Mouse (Mus musculus): ENCODE measurements around the gene Mtmr2. TPM values are rescaled to one million over a fixed set of nuclear protein-coding genes. Genes with fewer than 3 reads are reported as not detected.
"Not testable (repeated sequence)": the region's sequence is repeated elsewhere in the genome, so short reads cannot be mapped to it uniquely, and the experiment has no call there.

The Mtmr2 gene
- 10 to 100 TPM; 27.8 to 31.5 TPM for polyA plus RNA-seq (2017; shearing (Covaris generic))

DNA sequence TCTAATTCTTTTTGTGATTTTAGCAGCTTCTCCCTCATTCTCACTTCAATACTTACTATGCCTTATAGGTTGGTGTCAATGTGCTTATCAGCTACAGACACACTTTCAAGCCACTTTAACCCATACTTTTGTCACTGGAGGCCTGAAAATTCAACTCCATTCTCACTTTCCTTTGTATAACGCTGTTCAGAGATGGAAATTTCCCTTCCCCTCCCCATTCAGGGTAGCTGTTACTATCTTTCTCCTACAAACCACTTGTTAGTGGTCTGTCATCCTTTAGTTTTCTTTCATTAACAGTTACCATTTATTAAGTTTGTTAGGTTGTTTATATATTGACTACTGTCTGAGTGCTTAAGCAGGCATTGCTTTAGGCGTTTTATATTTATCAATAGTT is at the start of gene Mtmr2:
TSS of gene Mtmr2 (plus strand) at position 7 of the 394 bp plus-strand sequence.
- ATAC-seq: no peak

DNA sequence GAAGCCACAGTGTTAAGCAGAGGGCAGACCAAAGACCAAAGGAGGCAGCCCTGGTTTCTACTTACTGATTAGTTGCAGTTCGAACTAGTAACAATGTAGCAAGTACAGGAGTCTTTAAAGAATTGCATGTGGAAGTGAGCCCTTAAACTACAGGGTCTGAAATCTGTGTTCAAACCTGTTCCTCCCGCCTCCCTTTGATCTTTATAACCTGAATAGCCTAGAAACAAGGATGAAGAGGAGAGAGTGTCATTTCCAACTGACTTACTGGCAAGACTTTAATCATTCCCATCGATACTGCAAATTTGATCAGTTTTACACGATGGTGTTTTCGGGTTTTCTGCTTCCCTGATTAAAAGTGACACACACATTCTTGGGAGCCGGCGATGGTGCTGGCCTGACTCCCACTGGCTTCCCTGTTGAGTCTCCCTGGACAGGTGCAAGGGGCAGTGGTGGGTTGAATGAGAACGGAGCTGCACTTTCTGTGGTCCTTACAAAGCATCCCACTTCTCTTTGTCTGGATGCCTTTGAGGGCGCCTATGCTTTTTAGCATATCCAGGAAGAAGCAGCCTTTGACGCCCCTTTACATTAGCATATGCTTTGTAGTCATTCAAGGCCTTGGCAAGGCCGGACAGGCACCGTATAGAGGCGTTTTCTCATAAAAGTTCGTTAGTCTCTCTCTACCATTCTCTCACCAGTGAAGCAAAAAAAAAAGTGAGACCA is 49.0 kb upstream of the Mtmr2 start:
- no peak for ATAC-seq

DNA sequence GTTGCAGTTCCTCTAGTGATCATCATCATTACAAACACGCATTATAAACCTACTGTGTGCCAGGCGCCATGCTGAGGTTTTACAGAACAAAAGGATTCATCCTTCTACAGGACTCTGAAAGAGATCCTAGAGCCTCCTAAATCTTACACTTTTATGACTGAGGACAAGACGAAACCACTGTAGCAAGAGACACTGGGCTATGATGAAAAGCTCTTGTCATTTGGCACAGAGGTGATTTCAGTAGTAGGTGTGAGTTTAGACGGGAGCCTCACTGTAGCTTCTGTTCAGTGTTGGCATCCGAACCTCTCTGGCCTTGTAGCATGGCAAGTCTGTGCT is 48.5 kb upstream of the Mtmr2 start:
- no peak for ATAC-seq

- ATAC-seq: peak; percentile 98
Measured at GRCm38 (mm10) chr9:13701773-13702172, 46.4 kb upstream of the Mtmr2 start.

GRCm38 (mm10) chr9:13703100-13703499 is 45.1 kb upstream of the Mtmr2 start:
- ATAC-seq: no peak

DNA sequence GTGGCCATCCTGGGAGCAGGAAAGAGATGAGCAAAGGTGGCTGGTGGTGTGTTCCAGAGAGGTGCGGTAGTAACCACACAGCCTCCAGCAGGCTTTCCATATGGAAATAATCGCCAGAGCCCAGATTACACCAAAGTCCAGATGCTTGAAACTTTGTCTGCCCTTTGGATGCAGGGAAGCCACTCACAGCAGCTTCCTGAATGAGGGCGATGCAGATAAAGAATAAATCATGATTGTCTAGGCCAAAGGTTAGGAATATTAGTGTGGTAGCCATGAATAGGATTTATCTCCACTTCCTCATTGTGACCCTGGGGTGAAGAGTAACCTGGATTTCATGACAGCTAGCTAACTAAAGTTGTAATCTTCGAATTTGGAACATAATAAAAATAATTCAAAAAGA is 43.3 kb upstream of the Mtmr2 start:
- no peak for ATAC-seq

DNA sequence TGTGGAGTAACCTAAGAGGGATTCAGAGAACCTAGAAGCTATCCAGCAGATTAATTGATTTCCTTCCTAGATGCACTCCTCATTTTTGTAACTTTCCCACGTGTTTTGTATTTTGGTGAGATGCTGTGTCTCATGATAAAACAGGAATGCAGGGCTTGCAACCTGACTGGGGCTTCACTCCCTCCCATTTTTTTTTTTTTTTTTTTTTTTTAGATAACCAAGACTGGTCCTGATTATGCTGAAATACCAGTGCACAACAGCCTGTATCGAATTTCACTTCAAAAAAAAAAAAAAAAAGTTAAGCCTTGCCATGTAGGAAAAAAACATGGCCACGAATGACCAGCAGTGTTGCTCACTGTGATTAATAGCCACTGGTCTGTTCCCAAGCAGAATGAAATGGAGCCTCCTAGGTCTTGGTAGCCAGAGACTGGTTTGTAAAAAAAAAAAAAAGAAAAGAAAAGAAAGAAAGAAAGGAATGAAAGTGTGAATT is 41.1 kb upstream of the Mtmr2 start:
- no peak for ATAC-seq

DNA sequence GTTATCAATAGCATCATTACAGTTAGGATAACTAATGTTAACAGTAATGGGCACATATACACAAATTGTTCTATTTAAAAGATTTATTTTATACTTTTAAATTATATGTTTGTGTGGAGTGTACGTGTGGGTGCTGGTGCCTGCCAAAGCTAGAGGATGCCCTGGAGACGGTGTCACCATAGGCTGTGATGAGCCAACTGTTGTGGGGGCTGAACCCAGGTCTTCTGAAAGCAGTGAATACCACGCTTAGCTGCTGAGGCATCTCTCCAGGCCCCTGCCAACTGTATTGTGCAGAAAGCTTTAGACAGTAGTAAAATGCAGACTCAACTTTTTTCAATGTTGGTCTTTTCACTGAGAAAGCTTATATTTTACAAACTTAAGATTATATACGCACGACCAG is 38.8 kb upstream of the Mtmr2 start:
- ATAC-seq: no peak

DNA sequence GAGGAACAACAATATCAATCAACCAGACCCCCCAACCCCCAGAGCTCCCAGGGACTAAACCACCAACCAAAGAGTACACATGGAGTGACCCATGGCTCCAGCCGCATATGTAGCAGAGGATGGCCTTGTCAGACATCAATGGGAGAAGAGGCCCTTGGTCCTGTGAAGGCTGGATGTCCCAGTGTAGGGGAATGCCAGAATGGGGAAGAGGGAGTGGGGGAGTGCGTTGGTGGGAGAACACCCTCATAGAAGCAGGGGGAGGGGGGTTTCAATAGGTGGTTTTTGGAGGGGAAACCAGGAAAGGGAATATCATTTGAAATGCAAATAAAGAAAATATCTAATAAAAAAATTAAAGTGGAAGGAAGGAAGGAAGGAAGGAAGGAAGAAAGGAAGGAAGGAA is 32.3 kb upstream of the Mtmr2 start:
- not testable (repeated sequence) for ATAC-seq

GRCm38 (mm10) chr9:13716316-13717099 is 31.7 kb upstream of the Mtmr2 start:
- ATAC-seq: peak; percentile 85

GRCm38 (mm10) chr9:13748798-13749674 is 826 bp downstream of the Mtmr2 start:
- ATAC-seq: peak; percentile 94

- no peak for ATAC-seq
Measured at GRCm38 (mm10) chr9:13749675-13749998, 1.4 kb downstream of the Mtmr2 start.

DNA sequence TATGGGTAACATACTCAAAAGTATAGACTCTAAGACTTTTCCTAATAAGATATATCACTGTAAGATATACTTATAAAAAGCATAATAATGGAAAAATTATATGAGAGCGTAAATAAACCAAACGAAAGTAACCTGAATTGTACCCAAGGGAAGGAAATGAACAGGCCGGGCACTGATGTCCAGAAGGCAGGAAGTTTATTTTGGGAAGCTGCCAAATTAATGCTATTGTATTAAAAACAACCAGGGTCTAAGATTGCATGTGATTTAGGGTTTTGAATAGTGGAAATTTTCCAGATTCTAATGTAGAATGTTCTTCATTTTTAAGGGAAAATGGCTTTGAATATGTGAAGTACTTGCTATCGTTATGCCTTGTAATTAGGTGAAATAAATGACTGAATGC is 4.3 kb downstream of the Mtmr2 start:
- no peak for ATAC-seq

DNA sequence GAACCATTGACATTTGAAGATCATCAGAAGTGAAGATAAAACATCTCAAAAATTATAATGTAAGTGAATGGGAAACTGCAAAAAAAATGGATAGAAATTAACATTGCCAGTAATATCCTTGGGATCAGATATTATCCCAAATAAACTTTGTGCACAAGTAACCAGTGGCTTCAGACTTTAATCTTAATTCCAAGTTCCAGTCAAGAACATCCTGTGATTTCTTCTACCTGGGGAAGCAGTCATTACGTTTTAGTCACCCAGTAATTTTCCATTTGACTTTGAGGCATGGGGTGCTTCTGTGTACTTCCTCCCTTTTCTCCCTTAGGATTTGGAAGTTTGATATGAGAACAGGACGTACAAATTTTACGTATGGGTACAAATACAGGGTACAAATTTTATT is 12.2 kb downstream of the Mtmr2 start:
- ATAC-seq: no peak

DNA sequence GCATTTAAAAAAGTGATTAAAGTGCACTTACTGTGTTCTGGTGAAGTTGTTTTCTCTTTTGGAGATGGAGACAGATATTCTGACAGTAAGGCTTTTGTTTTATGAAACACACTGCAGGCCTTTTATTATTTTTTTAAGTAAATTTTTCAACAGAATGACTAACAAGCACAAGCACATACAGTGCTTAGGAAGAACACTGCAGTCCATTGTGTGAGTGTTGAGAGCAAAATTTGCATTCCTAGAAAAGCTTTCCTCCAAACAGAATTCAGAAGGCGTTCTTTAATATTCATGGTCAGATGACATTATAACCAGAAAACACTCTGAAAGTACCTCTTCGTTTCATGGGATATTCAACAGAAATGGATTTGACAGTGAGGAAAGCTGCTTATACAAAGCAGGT is 17.4 kb downstream of the Mtmr2 start:
- no peak for ATAC-seq

- no peak for ATAC-seq
Measured at GRCm38 (mm10) chr9:13766570-13766969, 18.4 kb downstream of the Mtmr2 start.

DNA sequence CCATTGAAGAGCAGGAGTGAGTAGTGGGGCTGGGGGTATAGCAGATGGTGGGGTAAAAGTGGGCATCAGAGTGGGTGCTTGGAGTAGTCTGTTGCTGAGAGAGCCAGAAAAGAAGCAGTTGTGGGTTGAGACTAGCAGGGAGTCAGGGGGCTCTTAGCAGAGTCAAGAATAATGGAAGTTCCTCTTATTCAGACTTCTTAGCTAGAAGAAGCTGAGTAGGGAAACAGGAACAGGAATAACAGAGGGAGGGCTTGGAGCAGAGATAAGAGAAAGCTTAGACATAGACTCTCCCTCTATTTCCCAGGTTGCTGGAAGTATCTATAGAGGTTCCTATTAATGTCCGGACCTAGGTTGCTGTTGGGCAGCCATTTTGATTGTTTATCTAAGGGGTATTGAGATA is 26.5 kb downstream of the Mtmr2 start:
- ATAC-seq: no peak

DNA sequence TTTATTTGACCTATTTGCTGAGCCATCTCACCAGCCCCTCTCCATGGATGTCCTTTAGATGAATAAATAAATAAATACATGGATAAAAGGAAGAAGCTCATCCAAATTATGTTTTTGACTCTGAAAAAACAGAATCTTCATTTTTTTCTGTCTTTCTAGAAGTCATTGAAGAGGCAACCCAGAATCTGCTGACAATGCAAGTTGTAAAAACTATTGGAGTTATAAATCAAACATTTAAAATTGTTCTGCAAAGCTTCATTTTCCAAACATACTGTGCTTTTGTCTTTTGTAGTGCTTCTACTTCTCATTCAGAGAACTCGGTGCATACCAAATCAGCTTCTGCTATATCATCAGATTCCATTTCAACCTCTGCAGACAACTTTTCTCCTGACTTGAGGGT is 33.8 kb downstream of the Mtmr2 start:
- ATAC-seq: no peak

- not testable (repeated sequence) for ATAC-seq
Measured at GRCm38 (mm10) chr9:13790864-13791263, 42.7 kb downstream of the Mtmr2 start.

DNA sequence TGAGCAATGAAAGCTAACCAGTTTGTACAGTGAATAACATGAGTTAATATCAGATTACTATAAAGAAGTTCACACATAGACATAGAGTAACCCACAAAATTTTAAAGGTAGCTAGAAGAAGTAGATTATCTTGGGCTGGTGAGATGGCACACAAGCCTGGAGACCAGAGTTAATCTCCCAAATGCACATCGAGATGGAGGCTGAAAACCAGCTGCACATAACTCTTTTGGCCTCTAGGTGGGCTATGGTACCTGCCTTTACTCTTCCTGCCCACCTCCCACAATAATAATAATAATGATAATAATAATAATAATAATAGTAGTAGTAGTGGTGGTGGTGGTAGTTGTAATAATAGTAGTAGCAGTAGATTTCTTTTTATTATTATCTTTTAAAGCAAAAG is 46.1 kb downstream of the Mtmr2 start:
- ATAC-seq: no peak

GRCm38 (mm10) chr9:13794756-13795155 is 46.5 kb downstream of the Mtmr2 start:
- ATAC-seq: no peak

DNA sequence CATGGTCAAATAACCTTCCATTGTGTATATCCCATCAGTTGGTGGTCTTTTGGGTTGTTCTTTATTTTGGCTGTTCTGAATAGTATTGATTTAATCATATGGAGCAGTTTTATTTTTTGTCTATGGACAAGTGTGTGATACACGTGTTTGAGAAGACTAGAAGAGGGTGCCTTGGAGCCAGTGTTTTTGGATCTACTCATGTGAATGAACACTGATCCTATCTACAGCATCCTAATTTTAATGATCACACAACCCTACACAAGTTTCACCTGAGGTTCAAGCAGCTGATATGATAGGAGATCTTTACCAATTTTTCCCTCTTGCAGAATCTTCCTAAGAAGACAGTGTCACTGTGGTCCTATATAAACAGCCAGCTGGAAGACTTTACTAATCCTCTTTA is 56.3 kb downstream of the Mtmr2 start:
- ATAC-seq: no peak

DNA sequence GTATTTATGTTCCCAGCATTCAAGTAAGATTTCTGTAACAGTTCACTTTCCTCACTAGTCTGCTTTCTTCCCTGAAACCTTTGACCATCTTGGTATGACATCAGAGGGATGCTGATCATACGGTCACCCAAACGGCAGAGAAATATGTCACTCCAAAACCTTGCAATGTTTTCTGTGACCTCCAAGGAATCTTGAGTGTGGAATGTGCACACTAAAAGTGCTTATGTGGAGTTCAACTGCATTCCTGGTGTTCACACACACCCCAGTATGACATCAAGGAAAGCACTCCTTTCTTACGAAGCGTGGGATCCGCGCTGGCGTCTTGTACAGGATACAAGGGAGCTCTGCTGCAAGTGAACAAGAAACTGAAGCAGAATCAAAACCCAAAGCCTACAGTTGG is 58.6 kb downstream of the Mtmr2 start:
- ATAC-seq: no peak
